In genomic region chr7:44373460-44373859, GRCm38 (mm10) we compare ENCODE assay signal across 8 mouse cellular contexts. TPM values are rescaled to one million over a fixed set of nuclear protein-coding genes. Genes with fewer than 3 reads are reported as not detected.
DNase-seq lines count a peak whose midpoint lies in the region; ATAC-seq and TF ChIP-seq lines count a peak whose summit lies in the region.

No protein-coding gene starts in this region.

- H3K27ac ChIP-seq in kidney, embryonic 14.5 days (ENCODE audit: low read depth, low read length) = no peak overlapping the region
- H3K27ac ChIP-seq in cortical plate, adult 2 months (ENCODE audit: insufficient read depth, low read length) = no peak overlapping the region
- peak overlapping the region; percentile 45; the same call in 1 of the 2 replicates for H3K27ac ChIP-seq in hindbrain, embryonic 15.5 days (replicated peaks)
- H3K27ac ChIP-seq in midbrain, embryonic 14.5 days (replicated peaks; ENCODE audit: low read depth, low read length) = peak overlapping the region; percentile 60; the same call in 1 of the 2 replicates

- TF ChIP-seq POLR2A in cortical plate, adult 2 months (IDR thresholded peaks at IDR 0.05; ENCODE audit: extremely low read depth, insufficient read depth, low read length) = no peak

- peak overlapping the region; percentile 84 for H3K4me2 ChIP-seq in kidney, embryonic 14.5 days (replicated peaks; ENCODE audit: low read depth, low read length)
- peak overlapping the region; percentile 82 for H3K4me2 ChIP-seq in hindbrain, embryonic 15.5 days
- peak overlapping the region; percentile 86 for H3K4me2 ChIP-seq in midbrain, embryonic 14.5 days (ENCODE audit: low read length)

- H3K9ac ChIP-seq in kidney, embryonic 14.5 days (ENCODE audit: low read depth, low read length) = peak overlapping the region; percentile 69; the same call in 1 of the 2 replicates
- peak overlapping the region; percentile 33 for H3K9ac ChIP-seq in hindbrain, embryonic 15.5 days
- no peak overlapping the region; the same call in 1 of the 2 replicates for H3K9ac ChIP-seq in midbrain, embryonic 14.5 days (replicated peaks; ENCODE audit: low read length)

- 11% methylated on average over 7 of the region's 7 CpGs for WGBS in kidney, embryonic 14.5 days
- WGBS in hindbrain, embryonic 15.5 days = 17% methylated on average over 7 of the region's 7 CpGs
- 13% methylated on average over 7 of the region's 7 CpGs for WGBS in midbrain, embryonic 14.5 days

- no peaks in the 10 kb centered on the region for H3K9me3 ChIP-seq in kidney, embryonic 14.5 days (ENCODE audit: control insufficient read depth, low read length)
- no peaks in the 10 kb centered on the region for H3K9me3 ChIP-seq in hindbrain, embryonic 15.5 days
- H3K9me3 ChIP-seq in midbrain, embryonic 14.5 days (ENCODE audit: control insufficient read depth, low read length) = no peaks in the 10 kb centered on the region

- H3K27me3 ChIP-seq in kidney, embryonic 14.5 days (ENCODE audit: control insufficient read depth, insufficient read depth, low read length) = no peaks in the 10 kb centered on the region
- H3K27me3 ChIP-seq in hindbrain, embryonic 15.5 days = no peaks in the 10 kb centered on the region
- H3K27me3 ChIP-seq in midbrain, embryonic 14.5 days (ENCODE audit: control insufficient read depth, insufficient read depth, low read length) = no peaks in the 10 kb centered on the region

- no peak for TF ChIP-seq CTCF in cortical plate, adult 2 months (IDR thresholded peaks at IDR 0.05; ENCODE audit: extremely low read depth, insufficient read depth, low read length)

- no peak for DNase-seq in kidney, adult 8-10 months
- no peak for DNase-seq in midbrain, embryonic 14.5 days
- no peak for DNase-seq in layer of hippocampus, adult 18-20 months (ENCODE audit: low spot score in 2 of 2)
- no peak for DNase-seq in gastrocnemius, postnatal 36 days
- no peak for DNase-seq in Muller cell, postnatal 12 days (ENCODE audit: inconsistent ontology term)

- peak overlapping the region; percentile 64 for H3K4me3 ChIP-seq in kidney, embryonic 14.5 days (ENCODE audit: low read length)
- H3K4me3 ChIP-seq in cortical plate, adult 2 months (ENCODE audit: insufficient read depth, low read length) = peak overlapping the region; percentile 67
- H3K4me3 ChIP-seq in hindbrain, embryonic 15.5 days = peak overlapping the region; percentile 52
- H3K4me3 ChIP-seq in midbrain, embryonic 14.5 days (replicated peaks; ENCODE audit: low read depth, low read length) = peak overlapping the region; percentile 55

- intact Hi-C loops in gastrocnemius, postnatal 36 days (cut with DNase I) = no loop called here

- ATAC-seq in kidney, embryonic 14.5 days (ENCODE audit: low FRiP score, low TSS enrichment) = peak; percentile 37
- ATAC-seq in hindbrain, embryonic 15.5 days (ENCODE audit: low FRiP score, low read depth) = no peak; the same call in 1 of the 2 replicates
- ATAC-seq in midbrain, embryonic 14.5 days (ENCODE audit: low FRiP score, low TSS enrichment) = no peak

- H3K36me3 ChIP-seq in kidney, embryonic 14.5 days (ENCODE audit: control insufficient read depth, insufficient read depth, low read length) = no peaks in the 10 kb centered on the region
- no peaks in the 10 kb centered on the region for H3K36me3 ChIP-seq in hindbrain, embryonic 15.5 days
- H3K36me3 ChIP-seq in midbrain, embryonic 14.5 days (ENCODE audit: control insufficient read depth, insufficient read depth, low read length) = no peaks in the 10 kb centered on the region

- peaks cover 5% of the 10 kb centered on the region; the same call in 1 of the 2 replicates for H3K4me1 ChIP-seq in kidney, embryonic 14.5 days (ENCODE audit: control insufficient read depth, insufficient read depth, low read length)
- no peaks in the 10 kb centered on the region for H3K4me1 ChIP-seq in cortical plate, adult 2 months (ENCODE audit: control insufficient read depth, insufficient read depth, low read length)
- peaks cover 14% of the 10 kb centered on the region for H3K4me1 ChIP-seq in hindbrain, embryonic 15.5 days (replicated peaks)
- H3K4me1 ChIP-seq in midbrain, embryonic 14.5 days (ENCODE audit: control insufficient read depth, insufficient read depth, low read length) = peaks cover 13% of the 10 kb centered on the region

RNA-seq across cellular contexts. Expression of gene Syt3, which starts 10.4 kb away (rescaled TPM):
- polyA plus RNA-seq in kidney, embryonic 14.5 days (2014; fragmentation: Nextera tagmentation; extraction: Ambion mirVana) = 1.4 and 2.3 TPM in 2 replicates
- 70.2 and 74.0 TPM in 2 replicates for polyA plus RNA-seq in cortical plate, adult 2 months (2012; rRNA removed)
- polyA plus RNA-seq in hindbrain, embryonic 15.5 days (2015; fragmentation: Nextera tagmentation; extraction: Ambion mirVana) = 58.9 and 68.8 TPM in 2 replicates
- polyA plus RNA-seq in midbrain, embryonic 14.5 days (2014; fragmentation: Nextera tagmentation; extraction: Ambion mirVana) = 39.5 and 48.5 TPM in 2 replicates
- 10 to 100 TPM; 85.4 to 87.4 TPM for total RNA-seq in layer of hippocampus, adult 18-20 months (2021)
- total RNA-seq in gastrocnemius, postnatal 36 days (2021) = 1 to 10 TPM; 1.6 to 2.1 TPM

RNA-seq across cellular contexts. Expression of gene 1700008O03Rik, which starts 12.2 kb away (rescaled TPM):
- 1.0 and 1.5 TPM in 2 replicates for polyA plus RNA-seq in kidney, embryonic 14.5 days (2014; fragmentation: Nextera tagmentation; extraction: Ambion mirVana)
- polyA plus RNA-seq in cortical plate, adult 2 months (2012; rRNA removed) = 3.7 and 4.3 TPM in 2 replicates
- polyA plus RNA-seq in hindbrain, embryonic 15.5 days (2015; fragmentation: Nextera tagmentation; extraction: Ambion mirVana) = 2.8 and 2.9 TPM in 2 replicates
- 1.7 and 1.9 TPM in 2 replicates for polyA plus RNA-seq in midbrain, embryonic 14.5 days (2014; fragmentation: Nextera tagmentation; extraction: Ambion mirVana)
- total RNA-seq in layer of hippocampus, adult 18-20 months (2021) = 1 to 10 TPM; 2.1 to 4.5 TPM
- not detected for total RNA-seq in gastrocnemius, postnatal 36 days (2021)

RNA-seq across cellular contexts. Expression of gene Lrrc4b, which starts 55.4 kb away (rescaled TPM):
- polyA plus RNA-seq in kidney, embryonic 14.5 days (2014; fragmentation: Nextera tagmentation; extraction: Ambion mirVana) = 0.50 and 0.70 TPM in 2 replicates
- 190 and 192 TPM in 2 replicates for polyA plus RNA-seq in cortical plate, adult 2 months (2012; rRNA removed)
- 16.7 and 16.9 TPM in 2 replicates for polyA plus RNA-seq in hindbrain, embryonic 15.5 days (2015; fragmentation: Nextera tagmentation; extraction: Ambion mirVana)
- polyA plus RNA-seq in midbrain, embryonic 14.5 days (2014; fragmentation: Nextera tagmentation; extraction: Ambion mirVana) = 28.4 and 39.0 TPM in 2 replicates
- 100 to 1,000 TPM; 336 to 349 TPM for total RNA-seq in layer of hippocampus, adult 18-20 months (2021)
- total RNA-seq in gastrocnemius, postnatal 36 days (2021) = under 1 TPM in 1 of 2 experiments, not detected in 1; 0.20 TPM

Comparison
In these comparisons a context has a peak if more than half of its experiments do, and no peak if none do; other contexts are left out.
1. H3K27ac ChIP-seq: peak in hindbrain, embryonic 15.5 days (single experiment) and midbrain, embryonic 14.5 days (single experiment); none in kidney, embryonic 14.5 days (single experiment) and cortical plate, adult 2 months (single experiment).
2. RNA of gene Syt3, which starts 10.4 kb away (polyA plus RNA-seq): 70.2 to 74.0 TPM in cortical plate, adult 2 months, 58.9 to 68.8 TPM in hindbrain, embryonic 15.5 days and 39.5 to 48.5 TPM in midbrain, embryonic 14.5 days; 1.4 to 2.3 TPM in kidney, embryonic 14.5 days; every median in the first group is over 10 times any median in the second.
3. RNA of gene Lrrc4b, which starts 55.4 kb away (polyA plus RNA-seq): 190 to 192 TPM in cortical plate, adult 2 months, 28.4 to 39.0 TPM in midbrain, embryonic 14.5 days and 16.7 to 16.9 TPM in hindbrain, embryonic 15.5 days; 0.50 to 0.70 TPM in kidney, embryonic 14.5 days; every median in the first group is over 10 times any median in the second.
4. Peak in every context shown above with its lines, with median percentiles within 50 percentile points of each other: H3K4me2 ChIP-seq and H3K4me3 ChIP-seq.